Mouse (Mus musculus): ENCODE data around the gene Eif3k.

DNA sequence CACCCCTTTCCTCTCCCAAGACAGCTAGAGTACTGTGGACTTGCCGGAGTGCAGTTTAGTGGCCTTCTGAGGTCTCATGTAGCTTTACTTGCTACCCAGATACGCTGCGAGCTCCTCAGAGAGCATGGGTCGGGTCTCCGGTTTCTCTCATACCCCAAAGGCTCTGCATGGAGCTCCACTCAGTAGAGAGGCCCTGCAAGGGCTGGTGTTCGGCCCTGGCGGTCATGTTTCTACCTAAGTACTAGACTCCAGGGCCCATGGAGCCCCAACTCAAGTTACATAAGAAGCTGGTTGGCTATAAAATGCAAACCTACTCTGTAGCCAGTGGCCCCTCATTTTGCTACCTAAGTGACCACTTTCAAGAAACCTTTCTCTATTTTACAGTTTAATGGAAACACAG is 32.9 kb downstream of the Eif3k start:
- TF ChIP-seq CTCF (IDR thresholded peaks at IDR 0.05; ENCODE audit: extremely low read depth, insufficient read depth, low read length) (no peak), POLR2A (IDR thresholded peaks at IDR 0.05; ENCODE audit: extremely low read depth, insufficient read depth, low read length) (no peak)

Measured in cortical plate, adult 2 months (tissue).